12 mouse cellular contexts compared by ENCODE assay signal in the genomic region with DNA sequence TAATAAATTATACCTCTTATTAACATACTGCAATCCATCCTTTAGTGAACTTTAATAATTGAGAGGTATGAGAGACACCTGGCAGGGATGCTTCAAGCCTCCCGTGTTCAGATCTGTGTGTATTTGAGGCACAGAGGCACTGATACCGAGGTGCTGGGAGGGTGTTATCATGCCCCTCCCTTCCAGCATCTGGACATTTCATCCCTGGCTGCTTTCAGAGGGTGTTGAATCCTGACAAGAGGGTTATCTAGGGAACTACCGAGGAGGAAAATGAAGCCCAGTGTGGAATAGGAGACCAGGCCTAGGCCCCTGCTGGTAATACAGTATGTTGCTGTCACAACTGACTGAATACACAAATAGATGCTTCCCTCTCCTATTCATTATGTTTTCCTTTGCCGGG.
DNase-seq lines count a peak whose midpoint lies in the region; ATAC-seq and TF ChIP-seq lines count a peak whose summit lies in the region.
"Had no signal": no experiment of that assay in that cellular context is flagged by ENCODE, and none has a peak within 500 bp of the region (broad histone marks: within the 10 kb centered on the region; RNA-seq: fewer than 3 reads in every experiment).

No protein-coding gene starts in this region.

- no peak overlapping the region for H3K4me2 ChIP-seq in kidney, postnatal 0 days (ENCODE audit: low read length)
- peak overlapping the region; percentile 23; the same call in 1 of the 2 replicates for H3K4me2 ChIP-seq in hindbrain, embryonic 13.5 days
- H3K4me2 ChIP-seq in neural tube, embryonic 14.5 days (ENCODE audit: low read depth, low read length) = no peak overlapping the region
- H3K4me2 ChIP-seq: embryonic facial prominence, embryonic 15.5 days; heart, embryonic 12.5 days; liver, embryonic 15.5 days; stomach, embryonic 15.5 days had no signal

- WGBS in kidney, postnatal 0 days = 34% methylated on average over 4 of the region's 4 CpGs
- WGBS in hindbrain, embryonic 13.5 days = 20% methylated on average over 4 of the region's 4 CpGs
- WGBS in neural tube, embryonic 14.5 days = 19% methylated on average over 4 of the region's 4 CpGs

- peak; percentile 61; the same call in 1 of the 2 replicates for ATAC-seq in kidney, postnatal 0 days (replicated peaks; ENCODE audit: low FRiP score, low read depth)
- ATAC-seq in hindbrain, embryonic 13.5 days (ENCODE audit: low FRiP score) = peak; percentile 91
- ATAC-seq in neural tube, embryonic 14.5 days (ENCODE audit: low read depth) = peak; percentile 93

- H3K9ac ChIP-seq in kidney, postnatal 0 days (ENCODE audit: low read depth, low read length) = no peak overlapping the region
- H3K9ac ChIP-seq in hindbrain, embryonic 13.5 days = no peak overlapping the region; the same call in 1 of the 2 replicates
- H3K9ac ChIP-seq in neural tube, embryonic 14.5 days (replicated peaks; ENCODE audit: low read depth, low read length) = no peak overlapping the region
- H3K9ac ChIP-seq: embryonic facial prominence, embryonic 15.5 days; heart, embryonic 12.5 days; liver, embryonic 15.5 days; stomach, embryonic 15.5 days had no signal

- no peaks in the 10 kb centered on the region for H3K9me3 ChIP-seq in kidney, postnatal 0 days (replicated peaks; ENCODE audit: low read length)
- H3K9me3 ChIP-seq in hindbrain, embryonic 13.5 days = no peaks in the 10 kb centered on the region
- no peaks in the 10 kb centered on the region for H3K9me3 ChIP-seq in neural tube, embryonic 14.5 days (ENCODE audit: control insufficient read depth, low read length)
- H3K9me3 ChIP-seq: embryonic facial prominence, embryonic 15.5 days; heart, embryonic 12.5 days; liver, embryonic 15.5 days; stomach, embryonic 15.5 days had no signal

- no peaks in the 10 kb centered on the region for H3K27me3 ChIP-seq in kidney, postnatal 0 days (ENCODE audit: insufficient read depth, low read length)
- H3K27me3 ChIP-seq in hindbrain, embryonic 13.5 days = no peaks in the 10 kb centered on the region
- no peaks in the 10 kb centered on the region for H3K27me3 ChIP-seq in neural tube, embryonic 14.5 days (ENCODE audit: control insufficient read depth, insufficient read depth, low read length)
- H3K27me3 ChIP-seq: embryonic facial prominence, embryonic 15.5 days; heart, embryonic 12.5 days; liver, embryonic 15.5 days; stomach, embryonic 15.5 days had no signal

- H3K36me3 ChIP-seq in kidney, postnatal 0 days (ENCODE audit: insufficient read depth, low read length) = no peaks in the 10 kb centered on the region
- no peaks in the 10 kb centered on the region for H3K36me3 ChIP-seq in hindbrain, embryonic 13.5 days
- no peaks in the 10 kb centered on the region for H3K36me3 ChIP-seq in neural tube, embryonic 14.5 days (ENCODE audit: control insufficient read depth, insufficient read depth, low read length)
- H3K36me3 ChIP-seq: embryonic facial prominence, embryonic 15.5 days; heart, embryonic 12.5 days; liver, embryonic 15.5 days; stomach, embryonic 15.5 days had no signal

- no peaks in the 10 kb centered on the region for H3K4me1 ChIP-seq in kidney, postnatal 0 days (replicated peaks; ENCODE audit: insufficient read depth, low read length)
- H3K4me1 ChIP-seq in hindbrain, embryonic 13.5 days (replicated peaks) = peaks cover 27% of the 10 kb centered on the region
- H3K4me1 ChIP-seq in neural tube, embryonic 14.5 days (ENCODE audit: control insufficient read depth, insufficient read depth, low read length) = peaks cover 15% of the 10 kb centered on the region; the same call in 1 of the 2 replicates
- H3K4me1 ChIP-seq: embryonic facial prominence, embryonic 15.5 days; heart, embryonic 12.5 days; liver, embryonic 15.5 days; stomach, embryonic 15.5 days had no signal

- TF ChIP-seq CTCF in kidney, postnatal 0 days (IDR thresholded peaks at IDR 0.05; ENCODE audit: low read depth) = no peak

- no peak overlapping the region for H3K4me3 ChIP-seq in kidney, postnatal 0 days (replicated peaks; ENCODE audit: low read depth, low read length)
- no peak overlapping the region for H3K4me3 ChIP-seq in hindbrain, embryonic 13.5 days
- no peak overlapping the region for H3K4me3 ChIP-seq in neural tube, embryonic 14.5 days (ENCODE audit: low read depth, low read length)
- H3K4me3 ChIP-seq: embryonic facial prominence, embryonic 15.5 days; heart, embryonic 12.5 days; liver, embryonic 15.5 days; stomach, embryonic 15.5 days had no signal

- peak; percentile 33 for DNase-seq in kidney, postnatal 0 days (ENCODE audit: low spot score)
- DNase-seq in kidney, postnatal 25 days = no peak
- DNase-seq in cerebellum, postnatal 10 days = peak; percentile 60 to 69
- no peak for DNase-seq in thymus, postnatal 0 days (ENCODE audit: low spot score)
- DNase-seq in adrenal gland, postnatal 4 days (ENCODE audit: low spot score in 2 of 2) = no peak
- DNase-seq: lung, postnatal 4 days had no signal

- H3K27ac ChIP-seq in kidney, postnatal 0 days = no peak overlapping the region
- H3K27ac ChIP-seq in hindbrain, embryonic 13.5 days = peak overlapping the region; percentile 85
- H3K27ac ChIP-seq in neural tube, embryonic 14.5 days (ENCODE audit: low read depth, low read length) = peak overlapping the region; percentile 29
- H3K27ac ChIP-seq: embryonic facial prominence, embryonic 15.5 days; liver, embryonic 15.5 days; stomach, embryonic 15.5 days had no signal

Comparison
In these comparisons a context has a peak if more than half of its experiments do, and no peak if none do; other contexts are left out.
1. DNase-seq: peak in kidney, postnatal 0 days (single experiment) and cerebellum, postnatal 10 days (2 of 2); none in kidney, postnatal 25 days (0 of 2), thymus, postnatal 0 days (single experiment) and adrenal gland, postnatal 4 days (0 of 2).
2. Peak in every context shown above with its lines, with median percentiles within 50 percentile points of each other: ATAC-seq.